Mouse (Mus musculus): ENCODE measurements around the gene Trp53tg5.
A peak's percentile ranks its signal among the peaks of the same experiment; 100 is the strongest.

Gene Trp53tg5

GRCm38 (mm10) chr2:164432541-164433191, 40.9 kb downstream of the Trp53tg5 start:
- no peak for DNase-seq (ENCODE audit: low spot score in 2 of 2)

- DNase-seq (ENCODE audit: low spot score in 2 of 2), result no peak
Observed at GRCm38 (mm10) chr2:164431676-164432465, 41.7 kb downstream of the Trp53tg5 start.

GRCm38 (mm10) chr2:164430697-164431096, 42.8 kb downstream of the Trp53tg5 start:
- DNase-seq (ENCODE audit: low spot score in 2 of 2), result no peak

GRCm38 (mm10) chr2:164429881-164430615, 43.5 kb downstream of the Trp53tg5 start:
- no peak for DNase-seq (ENCODE audit: low spot score in 2 of 2)

GRCm38 (mm10) chr2:164428451-164428850, 45.1 kb downstream of the Trp53tg5 start:
- no peak for DNase-seq (ENCODE audit: low spot score in 2 of 2)

- DNase-seq (ENCODE audit: low spot score in 2 of 2), result no peak
Observed at GRCm38 (mm10) chr2:164426952-164427351, 46.6 kb downstream of the Trp53tg5 start.

GRCm38 (mm10) chr2:164426121-164426520, 47.4 kb downstream of the Trp53tg5 start:
- DNase-seq (ENCODE audit: low spot score in 2 of 2), result no peak

- no peak for DNase-seq (ENCODE audit: low spot score in 2 of 2)
Observed at GRCm38 (mm10) chr2:164425401-164425800, 48.1 kb downstream of the Trp53tg5 start.

GRCm38 (mm10) chr2:164424406-164424805, 49.1 kb downstream of the Trp53tg5 start:
- no peak for DNase-seq (ENCODE audit: low spot score in 2 of 2)

GRCm38 (mm10) chr2:164423464-164423863, 50.1 kb downstream of the Trp53tg5 start:
- no peak for DNase-seq (ENCODE audit: low spot score in 2 of 2)

GRCm38 (mm10) chr2:164422675-164423393, 50.7 kb downstream of the Trp53tg5 start:
- peak in 1 of 2 experiments; percentile 18 for DNase-seq (ENCODE audit: low spot score in 2 of 2)

GRCm38 (mm10) chr2:164421979-164422378, 51.5 kb downstream of the Trp53tg5 start:
- no peak for DNase-seq (ENCODE audit: low spot score in 2 of 2)

GRCm38 (mm10) chr2:164421306-164421705, 52.2 kb downstream of the Trp53tg5 start:
- DNase-seq (ENCODE audit: low spot score in 2 of 2), result no peak
